Mouse (Mus musculus) stomach, embryonic 14.5 days (tissue): ENCODE measurements at regions not wholly inside any gene's neighbourhood (a gene's known extent, or its start where the extent isn't known, plus 50 kb on each side); places are given as distances from the start of the nearest gene placed in this dataset.

Experiments
- ATAC-seq: fragments of 200-750 bp; cut with Nextera tagmentation; 2 replicates; pipeline ENCODE4 v1.8.0; 2017; ENCODE audit warnings: low read depth, moderate TSS enrichment; ENCODE audit not compliant: insufficient number of reproducible peaks, insufficient read depth, low FRiP score
- H3K27ac ChIP-seq: fragments of 300-500 bp; sonication (generic); 2 replicates; pipeline ENCODE4 v1.5.1; 2014; ENCODE audit warnings: mild to moderate bottlenecking, low read length, moderate library complexity, mixed read lengths
- H3K27me3 ChIP-seq: fragments of 300-500 bp; sonication (generic); 2 replicates; pipeline ENCODE4 v1.6.1; 2014; ENCODE audit warnings: low read length, control low read depth, mixed read lengths; ENCODE audit not compliant: control insufficient read depth, insufficient read depth
- H3K36me3 ChIP-seq: fragments of 300-500 bp; sonication (generic); 2 replicates; pipeline ENCODE4 v1.6.1; 2014; ENCODE audit warnings: mild to moderate bottlenecking, control low read depth, low read length, moderate library complexity, mixed read lengths; ENCODE audit not compliant: control insufficient read depth, insufficient read depth
- H3K4me1 ChIP-seq: fragments of 300-500 bp; sonication (generic); 2 replicates; pipeline ENCODE4 v1.6.1; 2014; ENCODE audit warnings: low read length, control low read depth, mixed read lengths; ENCODE audit not compliant: control insufficient read depth, insufficient read depth
- H3K4me2 ChIP-seq: fragments of 300-500 bp; sonication (generic); replicated peaks from 2 replicates; pipeline ENCODE4 v1.6.1; 2014; ENCODE audit warnings: low read depth, low read length, control low read depth
- H3K4me3 ChIP-seq: fragments of 300-500 bp; sonication (generic); 2 replicates; pipeline ENCODE4 v1.5.1; 2014; ENCODE audit warnings: low read depth, low read length, control low read depth
- H3K9ac ChIP-seq: fragments of 300-500 bp; sonication (generic); replicated peaks from 2 replicates; pipeline ENCODE4 v1.6.1; 2014; ENCODE audit warnings: low read depth, mild to moderate bottlenecking, control low read depth, low read length, moderate library complexity, mixed read lengths
- H3K9me3 ChIP-seq: fragments of 300-500 bp; sonication (generic); 2 replicates; pipeline ENCODE4 v1.6.1; 2016; ENCODE audit warnings: low read depth, low read length, control low read depth; ENCODE audit not compliant: control insufficient read depth
- WGBS: fragments of 180-500 bp; shearing (Covaris S2); extraction: QIAGEN DNeasy Blood & Tissue Kit; methylation state at CpG from one replicate; pipeline ENCODE4 v1.1.7; 2014; 5-methylcytosine and 5-hydroxymethylcytosine counted together

DNA sequence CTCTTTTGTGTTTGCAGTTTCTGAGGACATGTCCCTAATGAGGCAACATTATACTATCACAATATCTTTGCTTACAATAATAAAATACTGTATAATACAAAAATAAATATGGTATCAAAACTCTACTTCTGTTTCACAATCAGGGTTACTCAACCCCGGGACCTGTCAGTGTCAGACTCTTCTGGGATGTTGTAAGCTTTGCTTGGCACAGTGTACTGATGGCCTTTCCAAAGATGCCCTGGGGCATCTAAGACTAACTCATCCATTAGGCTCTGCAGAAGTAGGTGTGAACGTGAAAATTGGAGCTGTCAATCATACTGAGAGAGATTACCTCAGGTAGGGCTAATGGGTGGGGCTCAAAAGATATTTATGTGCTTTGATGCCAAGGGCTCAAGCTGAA, 249.0 kb downstream of the Gm5447 start:
- H3K4me1 ChIP-seq: no peaks in the 10 kb centered on the region
- H3K9me3 ChIP-seq: no peaks in the 10 kb centered on the region
- no peak for ATAC-seq
- 85% methylated on average over 2 of the region's 2 CpGs for WGBS
- H3K4me2 ChIP-seq: no peak overlapping the region
- no peaks in the 10 kb centered on the region for H3K36me3 ChIP-seq
- no peaks in the 10 kb centered on the region for H3K27me3 ChIP-seq
- no peak overlapping the region for H3K27ac ChIP-seq
- no peak overlapping the region for H3K9ac ChIP-seq
- H3K4me3 ChIP-seq: no peak overlapping the region

DNA sequence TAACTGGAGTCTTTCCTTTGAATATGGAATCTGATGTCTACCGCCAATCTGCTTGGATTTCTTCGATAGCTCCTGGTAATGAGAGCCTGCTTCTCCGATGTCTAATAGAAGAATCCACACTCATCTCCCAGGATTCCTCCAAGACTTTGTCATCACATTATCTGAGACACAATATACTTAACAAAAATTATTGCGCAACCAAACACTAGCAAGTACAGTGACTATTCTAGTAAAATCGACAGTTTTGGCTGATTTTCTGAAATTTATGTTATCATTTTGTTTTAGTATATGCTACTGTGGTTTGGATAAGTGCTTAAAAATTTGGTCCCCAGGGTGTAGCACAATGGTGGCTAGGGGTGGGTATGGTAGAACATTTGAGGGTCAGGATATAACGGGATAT, 266.5 kb downstream of the Gm5447 start:
- Histone ChIP-seq H3K27me3 (no peaks in the 10 kb centered on the region), H3K4me3 (no peak overlapping the region), H3K36me3 (no peaks in the 10 kb centered on the region), H3K9ac (no peak overlapping the region), H3K4me1 (no peaks in the 10 kb centered on the region), H3K27ac (no peak overlapping the region), H3K9me3 (no peaks in the 10 kb centered on the region), H3K4me2 (no peak overlapping the region)
- WGBS: 95% methylated on average over 6 of the region's 6 CpGs
- ATAC-seq: no peak

DNA sequence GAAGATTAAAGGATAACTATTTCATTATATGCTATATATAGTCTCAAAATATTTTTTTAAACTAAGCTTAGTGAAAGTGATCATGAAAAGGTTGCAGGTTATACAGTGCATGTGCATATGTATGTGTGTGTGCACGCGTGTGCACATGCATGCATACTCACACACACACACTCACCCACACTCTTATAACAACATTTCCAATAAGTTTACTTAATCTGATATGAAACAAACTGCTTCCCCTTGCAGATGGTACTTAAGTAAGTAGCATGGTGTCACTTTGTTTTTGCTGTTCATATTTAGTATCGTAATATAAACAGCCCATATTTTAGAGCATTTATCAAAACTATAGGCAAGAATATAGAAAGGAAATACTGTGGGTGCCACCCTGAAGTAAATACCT, 275.0 kb downstream of the Gm5447 start:
- Histone ChIP-seq H3K4me1 (no peaks in the 10 kb centered on the region), H3K36me3 (no peaks in the 10 kb centered on the region), H3K27me3 (no peaks in the 10 kb centered on the region), H3K9ac (no peak overlapping the region), H3K9me3 (no peaks in the 10 kb centered on the region), H3K4me2 (no peak overlapping the region), H3K4me3 (no peak overlapping the region), H3K27ac (no peak overlapping the region)
- no peak for ATAC-seq
- WGBS: 76% methylated on average over 3 of the region's 3 CpGs

DNA sequence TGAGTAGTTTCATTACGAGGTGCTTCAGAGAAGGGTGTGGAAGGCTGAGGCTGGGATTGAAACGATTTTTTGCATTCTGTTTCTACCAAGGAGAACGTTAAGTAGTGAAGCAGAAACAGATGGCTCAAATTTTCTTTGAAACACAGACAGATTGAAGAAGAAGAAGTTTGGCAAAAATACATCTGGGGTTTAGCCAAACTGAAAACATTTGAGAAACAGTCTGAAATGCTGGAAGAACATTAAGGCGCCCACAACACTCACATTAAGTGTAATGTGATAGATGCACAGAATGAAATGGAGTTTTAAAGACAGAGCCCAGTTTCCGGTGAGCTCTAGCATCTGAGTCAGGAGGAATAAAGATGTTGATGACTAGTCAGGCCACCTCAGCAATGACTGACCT, 275.5 kb downstream of the Gm5447 start:
- no peak overlapping the region for H3K4me2 ChIP-seq

DNA sequence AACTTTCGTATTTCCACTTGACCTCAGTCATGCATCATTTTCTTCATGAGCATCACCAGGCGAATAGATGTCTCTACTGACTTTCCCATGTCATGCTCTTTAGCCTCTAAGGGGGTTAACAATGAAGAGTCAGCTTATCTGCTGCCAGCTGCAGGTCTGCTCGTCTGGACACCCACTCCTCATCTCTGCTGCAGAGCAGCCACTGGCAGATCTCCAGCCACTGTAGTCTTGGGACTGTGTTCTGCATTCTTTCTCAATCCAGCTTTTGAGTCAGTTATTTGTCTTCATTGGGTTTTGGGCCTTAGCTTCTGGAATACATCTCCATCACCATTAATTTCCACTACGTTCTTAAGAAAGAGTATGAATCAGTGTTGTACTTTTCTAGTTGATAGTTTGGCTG, 280.0 kb downstream of the Gm5447 start:
- Histone ChIP-seq H3K4me1 (no peaks in the 10 kb centered on the region), H3K27ac (no peak overlapping the region), H3K36me3 (no peaks in the 10 kb centered on the region), H3K4me3 (no peak overlapping the region), H3K4me2 (no peak overlapping the region), H3K9ac (no peak overlapping the region), H3K27me3 (no peaks in the 10 kb centered on the region), H3K9me3 (no peaks in the 10 kb centered on the region)
- no peak for ATAC-seq
- 52% methylated on average over 4 of the region's 4 CpGs for WGBS

More for the DNA sequence above, 275.5 kb downstream of the Gm5447 start:
- 36% methylated on average over 5 of the region's 5 CpGs for WGBS
- no peak overlapping the region for H3K27ac ChIP-seq
- no peak overlapping the region for H3K4me3 ChIP-seq
- no peaks in the 10 kb centered on the region for H3K27me3 ChIP-seq
- H3K36me3 ChIP-seq: no peaks in the 10 kb centered on the region
- no peaks in the 10 kb centered on the region for H3K4me1 ChIP-seq
- no peak for ATAC-seq
- no peak overlapping the region for H3K9ac ChIP-seq
- H3K9me3 ChIP-seq: no peaks in the 10 kb centered on the region

DNA sequence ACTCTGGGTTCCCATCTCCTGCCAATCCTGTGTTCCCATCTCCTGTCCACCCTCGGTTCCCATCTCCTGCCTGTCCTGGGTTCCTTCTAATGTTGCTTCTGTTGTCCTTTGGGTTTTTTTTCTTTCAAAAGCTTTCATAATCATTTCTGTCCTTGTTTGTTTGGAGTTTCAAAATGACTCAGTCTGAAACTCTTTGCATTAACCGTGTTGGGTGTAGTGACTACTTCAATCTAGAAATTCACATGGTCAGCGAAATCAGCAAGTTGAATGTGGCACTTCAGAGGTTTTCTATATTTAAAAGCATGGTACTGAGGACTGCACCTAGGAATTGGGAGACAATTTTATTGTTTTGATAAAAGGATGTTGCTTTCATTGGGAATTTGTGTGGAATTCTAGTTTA, 280.7 kb downstream of the Gm5447 start:
- Histone ChIP-seq H3K4me1 (no peaks in the 10 kb centered on the region), H3K4me3 (no peak overlapping the region), H3K36me3 (no peaks in the 10 kb centered on the region), H3K27me3 (no peaks in the 10 kb centered on the region), H3K27ac (no peak overlapping the region), H3K9ac (no peak overlapping the region), H3K4me2 (no peak overlapping the region), H3K9me3 (no peaks in the 10 kb centered on the region)
- ATAC-seq: no peak
- WGBS: 88% methylated on average over 3 of the region's 3 CpGs

DNA sequence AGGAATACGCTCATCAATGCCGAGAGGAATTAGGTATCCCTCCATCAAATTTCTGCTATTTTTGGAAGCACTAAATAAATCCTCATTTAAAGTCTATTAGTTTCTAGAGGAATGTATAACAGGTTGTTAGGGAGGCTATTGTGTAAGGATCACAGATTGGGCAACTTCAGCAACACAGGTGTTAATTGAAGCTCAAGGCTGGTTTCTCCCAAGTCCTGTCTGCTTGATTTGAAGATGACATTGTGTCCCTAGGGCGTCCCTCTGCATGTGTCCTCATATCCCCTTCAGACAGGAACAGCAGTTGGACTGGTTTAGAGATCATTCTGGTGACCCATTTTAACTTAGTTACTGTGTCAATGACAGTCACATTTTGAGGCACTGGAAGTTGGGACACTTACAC, 281.5 kb downstream of the Gm5447 start:
- no peak for ATAC-seq
- no peaks in the 10 kb centered on the region for H3K4me1 ChIP-seq
- WGBS: 93% methylated on average over 3 of the region's 3 CpGs
- H3K9ac ChIP-seq: no peak overlapping the region
- H3K4me2 ChIP-seq: no peak overlapping the region
- no peak overlapping the region for H3K27ac ChIP-seq
- no peak overlapping the region for H3K4me3 ChIP-seq
- no peaks in the 10 kb centered on the region for H3K9me3 ChIP-seq
- no peaks in the 10 kb centered on the region for H3K36me3 ChIP-seq
- H3K27me3 ChIP-seq: no peaks in the 10 kb centered on the region

DNA sequence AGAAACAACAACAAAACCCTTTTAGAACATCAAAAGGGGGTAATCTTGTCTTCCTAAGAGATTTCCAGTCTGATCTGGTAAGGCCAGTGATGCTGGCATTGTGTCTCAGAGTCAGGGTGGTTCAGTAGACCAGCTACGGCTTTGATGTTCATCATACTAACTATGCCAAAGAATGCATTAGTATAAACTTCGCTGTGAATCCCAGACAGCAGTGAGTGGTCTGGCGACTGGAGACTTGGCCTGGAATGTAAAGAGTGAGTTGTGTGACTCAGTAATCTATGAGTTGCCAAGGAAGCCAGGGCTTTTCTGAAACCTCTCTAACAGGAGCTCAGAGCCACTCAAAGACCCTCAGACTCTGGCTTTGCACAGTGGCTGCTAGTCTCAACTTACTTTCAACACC, 288.1 kb upstream of the Foxq1 start:
- 57% methylated on average over 3 of the region's 3 CpGs for WGBS
- H3K27me3 ChIP-seq: no peaks in the 10 kb centered on the region
- H3K4me1 ChIP-seq: no peaks in the 10 kb centered on the region
- no peaks in the 10 kb centered on the region for H3K36me3 ChIP-seq
- H3K4me3 ChIP-seq: no peak overlapping the region
- no peak overlapping the region for H3K27ac ChIP-seq
- H3K4me2 ChIP-seq: no peak overlapping the region
- no peak overlapping the region for H3K9ac ChIP-seq
- ATAC-seq: no peak
- no peaks in the 10 kb centered on the region for H3K9me3 ChIP-seq

DNA sequence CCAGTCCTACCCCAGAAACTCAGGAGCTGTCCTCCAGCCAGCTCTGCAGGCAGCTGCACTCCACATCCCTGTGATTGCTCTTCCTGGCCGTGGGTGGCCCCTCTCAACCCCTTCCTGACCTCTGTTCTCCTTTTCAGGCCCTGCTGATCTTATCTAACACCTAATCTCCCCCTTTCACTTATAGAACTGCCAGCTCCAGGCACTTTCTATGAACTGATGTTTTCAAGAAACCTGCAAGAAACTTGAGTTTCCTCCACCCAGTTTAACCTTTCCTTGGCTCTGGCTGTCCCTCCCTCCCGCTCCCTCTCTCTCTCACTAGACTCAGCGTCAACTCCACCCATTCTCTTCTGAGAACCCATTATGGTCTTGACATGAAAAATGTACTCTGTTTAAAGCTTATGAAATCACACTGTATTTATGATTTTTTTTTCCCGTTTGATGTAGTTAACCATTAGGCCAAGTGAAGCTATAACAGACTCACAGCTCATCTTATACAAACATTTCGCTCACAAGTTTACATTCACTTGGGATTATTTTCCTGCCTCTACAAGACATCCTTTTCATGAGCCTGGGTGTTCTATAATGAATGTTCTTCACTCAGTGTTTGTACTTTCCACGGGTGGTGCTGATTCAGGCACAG, 279.8 kb upstream of the Foxq1 start:
- H3K4me1 ChIP-seq: peaks cover 4% of the 10 kb centered on the region; the same call in 1 of the 2 replicates
- no peaks in the 10 kb centered on the region for H3K9me3 ChIP-seq
- H3K4me2 ChIP-seq: no peak overlapping the region
- H3K27ac ChIP-seq: peak overlapping the region; percentile 59; the same call in 1 of the 2 replicates
- ATAC-seq: peak; percentile 73
- no peak overlapping the region for H3K4me3 ChIP-seq
- H3K9ac ChIP-seq: no peak overlapping the region
- 6% methylated on average over 6 of the region's 6 CpGs for WGBS
- no peaks in the 10 kb centered on the region for H3K27me3 ChIP-seq
- no peaks in the 10 kb centered on the region for H3K36me3 ChIP-seq
